Mouse (Mus musculus) ES-E14 (cell line): ENCODE measurements around the gene Plpp3. TPM values are rescaled to one million over a fixed set of nuclear protein-coding genes. Genes with fewer than 3 reads are reported as not detected.

Experiments
- DNase-seq: peaks from one replicate; pipeline ENCODE4 v3.0.0-alpha.2; 2013; ENCODE audit warnings: low read depth, low spot score
- H3K27ac ChIP-seq: 2 replicates; pipeline ENCODE4 v1.5.1; 2012; ENCODE audit warnings: low read depth, mild to moderate bottlenecking, low read length, moderate library complexity, mixed read lengths; ENCODE audit not compliant: poor library complexity, insufficient read depth, severe bottlenecking
- H3K36me3 ChIP-seq: 2 replicates; pipeline ENCODE4 v1.6.1; 2012; ENCODE audit warnings: mild to moderate bottlenecking, low read length, moderate library complexity, mixed read lengths; ENCODE audit not compliant: control insufficient read depth, poor library complexity, insufficient read depth, severe bottlenecking
- H3K4me1 ChIP-seq, 2 experiments: fragments of 150-350 bp in 1 of 2; sonication (generic) in 1 of 2; 2 replicates each; pipeline ENCODE4 v1.6.1; 2012; ENCODE audit warnings: low read length in 2 of 2, mild to moderate bottlenecking in 1 of 2, mixed read lengths in 1 of 2; ENCODE audit not compliant: control insufficient read depth in 2 of 2, insufficient read depth in 2 of 2, poor library complexity in 1 of 2
- H3K4me3 ChIP-seq, 2 experiments: fragments of 150-350 bp in 1 of 2; sonication (generic) in 1 of 2; 2 replicates each; pipeline ENCODE4 v1.5.1; 2012; ENCODE audit warnings: low read length in 2 of 2, low read depth in 1 of 2, mild to moderate bottlenecking in 1 of 2, mixed read lengths in 1 of 2; ENCODE audit not compliant: insufficient read depth in 1 of 2, poor library complexity in 1 of 2, severe bottlenecking in 1 of 2
- H3K9ac ChIP-seq: 2 replicates; pipeline ENCODE4 v1.6.1; 2012; ENCODE audit warnings: low read depth, mild to moderate bottlenecking, low read length, mixed read lengths; ENCODE audit not compliant: poor library complexity, insufficient read depth, severe bottlenecking
- H3K9me3 ChIP-seq: fragments of 150-350 bp; sonication (generic); 2 replicates; pipeline ENCODE4 v1.6.1; 2012; ENCODE audit warnings: low read depth, mild to moderate bottlenecking, low read length; ENCODE audit not compliant: control insufficient read depth, insufficient read depth
- CHD2 ChIP-seq: IDR thresholded peaks from 2 replicates; pipeline ENCODE4 v1.6.1; 2014; ENCODE audit warnings: mild to moderate bottlenecking, low read depth, low read length, inconsistent platforms
- HCFC1 ChIP-seq: IDR thresholded peaks from 2 replicates; pipeline ENCODE4 v1.6.1; 2012; ENCODE audit warnings: low read length, inconsistent platforms, borderline replicate concordance; ENCODE audit not compliant: insufficient read depth
- MAFK ChIP-seq: IDR thresholded peaks from 2 replicates; pipeline ENCODE4 v1.6.1; 2014; ENCODE audit warnings: mild to moderate bottlenecking, low read depth, low read length, inconsistent platforms; ENCODE audit not compliant: insufficient read depth
- ZC3H11A ChIP-seq: IDR thresholded peaks from 2 replicates; pipeline ENCODE4 v1.6.1; 2012; ENCODE audit warnings: low read depth, mild to moderate bottlenecking, inconsistent platforms, low read length, borderline replicate concordance
- ZNF384 ChIP-seq: IDR thresholded peaks from 2 replicates; pipeline ENCODE4 v1.6.1; 2012; ENCODE audit warnings: low read depth, low read length, inconsistent platforms
- in situ Hi-C, 2 experiments: fragments of 600-800 bp; cut with MboI; formaldehyde crosslinking; loops; one replicate each; pipeline ENCODE4 v1.15.1; 2025; ENCODE audit warnings: low sequenced_read_pairs in 2 of 2, inconsistent platforms in 1 of 2; ENCODE audit not compliant: unreplicated experiment in 2 of 2
- total RNA-seq: library from RNA; depleted of rRNA; stranded (reverse); fragments of 300-350 nt; gene quantifications from 2 replicates; pipeline ENCODE4 v1.2.3, GENCODE M21; 2012

The Plpp3 gene
- total RNA-seq, 1 experiment: 11.8 TPM

DNA sequence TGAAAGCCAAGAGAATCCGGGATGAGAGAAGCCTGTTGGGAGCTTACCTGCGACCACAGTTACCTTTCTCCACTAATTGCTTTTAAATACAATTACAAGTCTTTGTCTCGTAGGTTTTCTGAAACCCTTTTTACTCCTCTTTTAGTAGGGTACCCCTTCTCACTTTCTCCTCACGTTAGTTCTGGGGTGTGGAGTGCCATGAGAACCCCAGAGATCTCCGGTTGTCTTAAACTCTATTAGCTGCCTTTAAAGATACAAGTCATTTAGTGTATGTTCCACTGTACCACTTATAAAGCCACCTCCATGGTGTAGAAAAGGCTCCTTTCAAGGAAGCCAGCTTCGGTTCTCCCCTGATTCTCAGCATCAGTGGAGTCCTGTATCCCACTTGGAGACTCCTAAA, 3.3 kb downstream of the Plpp3 start:
- Histone ChIP-seq H3K4me1 (peaks cover 12 to 21% of the 10 kb centered on the region in 2 experiments), H3K9ac (no peak overlapping the region), H3K9me3 (no peaks in the 10 kb centered on the region), H3K4me3 (no peak overlapping the region), H3K36me3 (0 out of 2 replicates have a peak, but pooled peaks cover 3% of the 10 kb centered on the region), H3K27ac (no peak overlapping the region)
- in situ Hi-C loops: no loop called here
- TF ChIP-seq ZC3H11A (no peak), HCFC1 (no peak), ZNF384 (no peak), MAFK (no peak), CHD2 (no peak)
- no peak for DNase-seq

- no peak for DNase-seq
- 0 out of 2 replicates have a peak, but pooled peaks cover 3% of the 10 kb centered on the region for H3K36me3 ChIP-seq
- no peak overlapping the region for H3K4me3 ChIP-seq
- no peaks in the 10 kb centered on the region for H3K9me3 ChIP-seq
- TF ChIP-seq ZNF384 (no peak), ZC3H11A (no peak), MAFK (no peak), HCFC1 (no peak), CHD2 (no peak)
- peaks cover 13 to 20% of the 10 kb centered on the region in 2 experiments for H3K4me1 ChIP-seq
- in situ Hi-C loops: no loop called here
- H3K9ac ChIP-seq: no peak overlapping the region
- no peak overlapping the region for H3K27ac ChIP-seq
Measured at GRCm38 (mm10) chr4:105162014-105162413, 4.9 kb downstream of the Plpp3 start.

GRCm38 (mm10) chr4:105162676-105163075, 5.5 kb downstream of the Plpp3 start:
- in situ Hi-C loops: no loop called here
- H3K4me1 ChIP-seq: peaks cover 13 to 20% of the 10 kb centered on the region in 2 experiments
- H3K36me3 ChIP-seq: 0 out of 2 replicates have a peak, but pooled peaks cover 3% of the 10 kb centered on the region

GRCm38 (mm10) chr4:105163981-105164411, 6.8 kb downstream of the Plpp3 start:
- Histone ChIP-seq H3K9me3 (no peaks in the 10 kb centered on the region), H3K9ac (no peak overlapping the region), H3K4me3 (no peak overlapping the region), H3K27ac (no peak overlapping the region), H3K36me3 (0 out of 2 replicates have a peak, but pooled peaks cover 3% of the 10 kb centered on the region), H3K4me1 (peaks cover 13 to 25% of the 10 kb centered on the region in 2 experiments)
- TF ChIP-seq HCFC1: no peak
- no peak for TF ChIP-seq MAFK
- TF ChIP-seq ZNF384: no peak
- no peak for TF ChIP-seq CHD2
- no peak for TF ChIP-seq ZC3H11A
- DNase-seq: no peak
- in situ Hi-C loops: no loop called here

More at GRCm38 (mm10) chr4:105162676-105163075, 5.5 kb downstream of the Plpp3 start:
- no peak for TF ChIP-seq ZNF384
- TF ChIP-seq HCFC1: no peak
- TF ChIP-seq MAFK: no peak
- TF ChIP-seq ZC3H11A: no peak
- TF ChIP-seq CHD2: no peak
- Histone ChIP-seq H3K4me3 (no peak overlapping the region), H3K9ac (no peak overlapping the region), H3K27ac (no peak overlapping the region), H3K9me3 (no peaks in the 10 kb centered on the region)
- no peak for DNase-seq

DNA sequence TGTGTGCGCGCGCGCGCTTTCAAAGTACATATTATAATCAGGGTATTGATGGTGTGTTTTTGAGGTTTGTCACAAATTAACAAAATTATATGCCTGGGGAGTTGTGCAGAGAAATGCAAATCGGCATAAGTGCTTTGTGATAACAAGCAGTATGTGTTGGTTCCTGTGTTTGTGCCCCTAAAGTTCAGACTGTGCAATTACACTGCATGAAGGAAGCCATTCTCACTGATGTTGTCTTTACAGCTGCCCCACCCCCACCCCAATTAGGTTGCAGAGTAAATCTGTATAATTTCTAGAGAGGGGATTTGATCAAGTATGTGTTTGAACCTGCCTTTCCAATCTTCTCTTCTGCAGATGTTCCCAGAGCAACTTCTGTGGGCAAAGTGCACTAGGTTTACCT, 7.8 kb downstream of the Plpp3 start:
- Histone ChIP-seq H3K9me3 (no peaks in the 10 kb centered on the region), H3K4me3 (no peak overlapping the region), H3K36me3 (0 out of 2 replicates have a peak, but pooled peaks cover 3% of the 10 kb centered on the region), H3K9ac (no peak overlapping the region), H3K27ac (no peak overlapping the region), H3K4me1 (peaks cover 7 to 24% of the 10 kb centered on the region in 2 experiments)
- DNase-seq: no peak
- in situ Hi-C loops: no loop called here
- TF ChIP-seq CHD2: no peak
- TF ChIP-seq HCFC1: no peak
